Mouse (Mus musculus) liver, adult (tissue): Measurements from ENCODE around the gene Uhrf1bp1l.
A peak's percentile ranks its signal among the peaks of the same experiment; 100 is the strongest.

ENCODE experiments used
- GATA4 ChIP-seq: IDR thresholded peaks from 2 replicates; pipeline ENCODE4 v1.6.1; 2014; ENCODE audit warnings: mild to moderate bottlenecking, low read length; ENCODE audit not compliant: insufficient replicate concordance

The Uhrf1bp1l gene

DNA sequence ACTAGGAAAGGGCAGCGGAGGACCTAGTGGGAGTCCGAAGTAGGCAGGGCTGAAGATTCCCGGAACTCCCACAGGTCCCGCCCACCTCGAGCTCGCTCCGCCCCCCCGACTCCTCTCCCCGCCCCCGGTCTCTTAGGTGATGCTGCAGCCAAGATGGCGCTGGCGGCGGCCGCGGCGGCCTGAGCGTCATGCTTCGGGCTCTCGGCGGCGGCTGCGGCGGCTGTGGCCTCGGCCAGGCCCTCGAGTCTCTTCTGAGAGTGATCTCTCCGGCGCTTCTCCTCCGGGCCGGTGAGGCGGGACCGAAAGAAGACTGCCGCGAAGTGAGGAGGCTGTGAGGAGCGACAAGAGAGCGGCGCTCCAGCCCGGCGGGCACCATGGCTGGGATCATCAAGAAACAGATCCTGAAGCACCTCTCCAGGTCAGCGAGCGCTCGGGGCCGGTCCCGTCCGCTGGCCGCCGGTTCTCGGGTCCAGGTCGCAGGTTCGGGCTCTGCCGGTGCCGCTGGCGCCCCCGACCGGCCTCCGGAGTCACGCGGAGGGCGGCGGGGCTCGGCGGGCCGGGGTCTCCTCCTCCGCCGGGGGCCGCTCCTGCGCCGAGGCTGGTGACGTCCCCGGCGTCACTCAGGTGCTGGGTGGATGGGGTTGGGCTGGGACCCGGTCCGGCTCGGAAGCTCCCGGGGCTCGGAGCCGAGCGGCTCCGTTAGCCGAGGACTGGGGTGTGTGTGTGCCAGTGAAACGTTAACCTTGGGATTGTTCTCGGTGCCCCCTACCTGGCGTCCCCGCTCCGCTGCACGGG lies at the start of gene Uhrf1bp1l:
Gene Uhrf1bp1l (plus strand): TSS at position 121 of the 795 bp plus-strand sequence.
- TF ChIP-seq GATA4: no peak

DNA sequence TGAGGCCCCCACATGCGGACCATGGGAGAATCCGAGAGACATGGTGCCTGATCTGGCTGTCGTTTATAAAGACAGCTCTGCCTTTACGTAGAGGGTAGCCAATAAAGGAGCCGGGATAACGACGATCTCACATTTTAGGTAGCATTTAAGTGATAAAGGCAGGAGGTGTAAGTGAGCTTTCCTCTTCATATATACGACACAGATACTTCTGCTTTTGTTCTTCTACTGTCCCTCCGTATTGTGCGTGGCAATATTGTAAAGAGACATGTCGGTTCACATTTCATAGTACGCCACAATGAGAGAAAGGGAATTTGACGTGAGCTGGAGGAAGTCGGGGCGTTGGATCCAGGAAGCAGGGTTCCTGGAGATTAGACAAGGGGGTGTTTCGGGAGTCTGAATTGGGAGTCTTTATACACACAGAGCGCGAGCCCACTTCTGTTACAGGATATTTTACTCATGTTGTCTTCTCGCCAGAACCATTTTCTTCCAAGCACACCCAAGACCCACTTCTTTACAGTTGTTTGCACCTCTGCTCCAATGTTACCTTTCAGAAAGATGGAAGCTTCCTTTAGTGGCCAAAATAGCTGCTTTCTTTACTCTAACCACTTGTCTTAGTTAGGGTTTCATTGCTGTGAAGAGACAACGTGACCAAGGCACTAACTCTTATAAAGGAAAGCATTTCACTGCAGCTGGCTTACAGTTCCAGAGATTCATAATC lies 49.4 kb upstream of the Uhrf1bp1l start:
- peak; percentile 27; the same call in 1 of the 2 replicates for TF ChIP-seq GATA4

DNA sequence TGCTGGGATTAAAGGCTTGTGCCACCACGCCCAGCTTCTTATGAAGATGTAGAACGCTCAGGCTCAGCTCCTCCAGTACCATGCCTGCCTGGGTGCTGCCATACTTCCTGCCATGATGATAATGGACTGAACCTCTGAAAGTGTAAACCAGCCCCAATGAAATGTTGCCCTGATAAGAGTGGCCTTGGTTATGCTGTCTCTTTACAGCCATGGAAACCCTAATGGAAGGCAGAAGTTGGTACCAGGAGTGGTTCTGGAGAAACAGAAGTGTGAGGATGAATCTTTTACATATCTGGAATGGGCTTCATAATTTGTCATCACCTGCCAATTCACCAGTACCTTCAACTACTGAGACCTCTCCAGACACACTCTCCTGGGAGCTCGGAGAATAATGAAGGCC lies 46.8 kb upstream of the Uhrf1bp1l start:
- no peak for TF ChIP-seq GATA4

DNA sequence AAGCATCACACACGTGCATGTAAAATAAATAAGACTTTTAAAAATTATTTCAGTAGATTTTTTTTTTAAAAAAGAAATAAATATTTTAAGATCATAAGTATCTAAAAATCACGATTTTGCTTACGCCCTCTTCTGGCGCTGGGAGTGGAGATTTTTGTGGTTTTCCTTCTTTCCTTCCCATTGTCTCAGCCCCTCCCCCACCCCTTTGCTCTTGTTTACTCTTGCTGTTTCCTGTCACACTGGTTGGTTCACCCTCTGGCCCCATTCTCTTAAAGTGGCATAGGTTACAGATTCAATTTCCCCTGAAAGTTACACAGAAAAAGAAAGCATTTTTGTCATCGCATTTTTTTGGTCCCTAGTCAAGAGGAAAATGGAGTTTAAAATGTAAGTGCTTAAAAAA lies 41.7 kb upstream of the Uhrf1bp1l start:
- no peak for TF ChIP-seq GATA4

DNA sequence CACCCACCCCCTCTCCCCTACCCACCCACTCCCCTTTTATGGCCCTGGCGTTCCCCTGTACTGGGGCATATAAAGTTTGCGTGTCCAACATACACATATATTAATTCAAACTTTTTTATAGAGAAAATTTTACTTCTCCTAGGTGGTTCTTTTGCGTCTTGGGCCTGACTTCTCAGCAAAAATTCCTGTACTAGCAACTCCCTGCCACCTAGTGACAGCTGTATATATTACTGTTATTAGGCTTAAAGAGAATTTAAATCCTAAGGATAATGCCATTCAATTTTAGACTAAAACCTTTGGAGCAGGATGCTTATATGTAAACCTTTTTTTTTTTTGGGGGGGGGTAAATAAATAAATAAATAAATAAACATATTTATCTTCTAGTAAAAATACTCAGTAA lies 37.4 kb upstream of the Uhrf1bp1l start:
- no peak for TF ChIP-seq GATA4

DNA sequence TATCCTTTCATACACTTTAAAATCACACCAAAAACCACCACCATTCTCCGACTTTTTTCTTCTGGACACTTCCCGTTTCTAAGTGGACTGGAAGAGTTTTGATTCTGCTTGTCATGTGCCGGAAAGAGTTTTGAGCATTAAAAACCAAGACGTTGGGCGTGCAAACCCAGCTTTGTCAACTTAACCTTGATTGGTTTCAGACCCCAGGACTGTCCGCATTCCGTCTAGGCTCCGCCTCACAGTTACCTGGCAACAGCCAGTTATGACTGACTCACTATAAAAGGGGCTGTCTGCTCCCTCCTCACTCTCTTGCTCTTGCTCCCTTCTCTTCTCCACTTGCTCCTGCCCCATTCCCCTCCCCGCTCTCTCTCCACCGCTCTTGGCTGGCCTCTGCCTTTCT lies 36.1 kb upstream of the Uhrf1bp1l start:
- no peak for TF ChIP-seq GATA4

DNA sequence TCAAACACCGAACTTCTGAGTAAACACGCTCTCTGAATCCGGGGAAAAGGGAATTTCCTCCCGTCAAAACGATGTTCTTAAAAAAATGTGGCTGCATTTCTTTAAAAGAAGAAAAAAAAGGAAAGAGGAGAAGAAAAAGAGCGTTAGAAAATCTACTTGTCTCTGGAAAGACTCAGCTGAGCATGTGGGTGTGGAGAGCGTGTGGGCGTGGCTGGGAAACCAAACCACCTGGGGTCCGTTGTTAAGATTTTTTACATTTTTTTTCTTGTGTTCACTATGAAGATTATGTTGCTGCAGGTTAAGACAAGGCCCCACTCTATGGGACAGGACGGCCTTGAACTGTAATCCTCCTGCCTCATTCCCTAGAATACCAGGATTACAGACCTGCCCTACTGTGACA lies 29.9 kb upstream of the Uhrf1bp1l start:
- no peak for TF ChIP-seq GATA4

DNA sequence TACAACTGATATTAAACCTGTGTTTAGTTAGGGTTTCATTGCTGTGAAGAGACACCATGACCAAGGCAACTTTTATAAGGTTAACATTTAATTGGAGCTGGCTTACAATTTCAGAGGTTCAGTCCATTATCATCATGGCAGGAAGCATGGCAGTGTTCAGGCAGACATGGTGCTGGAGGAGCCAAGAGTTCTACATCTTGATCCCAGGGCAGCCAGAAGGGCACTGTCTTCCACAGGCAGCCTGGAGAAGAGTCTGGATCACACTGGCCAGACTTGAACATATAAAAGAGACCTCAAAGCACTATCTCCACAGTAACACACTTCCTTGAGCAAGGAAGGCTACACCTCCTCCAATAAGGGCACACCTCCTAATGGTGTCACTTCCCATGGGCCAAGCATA lies 24.5 kb upstream of the Uhrf1bp1l start:
- no peak for TF ChIP-seq GATA4

DNA sequence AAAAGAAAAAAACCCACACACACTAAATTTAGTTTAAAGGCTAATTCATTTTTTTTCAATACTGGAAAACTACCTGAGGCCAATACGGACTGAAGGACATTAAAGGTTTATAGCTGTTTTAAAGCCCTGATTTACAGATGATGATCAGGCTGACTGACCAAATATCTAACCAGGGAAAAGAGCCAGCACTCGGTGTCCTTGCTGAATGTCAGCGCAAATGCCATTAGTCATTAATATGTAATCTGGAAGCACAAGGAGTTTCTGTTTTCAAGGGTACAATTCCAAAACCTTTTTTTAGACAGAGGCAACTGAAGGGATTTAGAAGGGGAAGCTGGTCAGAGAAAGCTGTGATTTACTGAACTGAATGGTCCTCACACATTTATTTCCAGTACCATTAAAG lies 24.0 kb upstream of the Uhrf1bp1l start:
- TF ChIP-seq GATA4: no peak

DNA sequence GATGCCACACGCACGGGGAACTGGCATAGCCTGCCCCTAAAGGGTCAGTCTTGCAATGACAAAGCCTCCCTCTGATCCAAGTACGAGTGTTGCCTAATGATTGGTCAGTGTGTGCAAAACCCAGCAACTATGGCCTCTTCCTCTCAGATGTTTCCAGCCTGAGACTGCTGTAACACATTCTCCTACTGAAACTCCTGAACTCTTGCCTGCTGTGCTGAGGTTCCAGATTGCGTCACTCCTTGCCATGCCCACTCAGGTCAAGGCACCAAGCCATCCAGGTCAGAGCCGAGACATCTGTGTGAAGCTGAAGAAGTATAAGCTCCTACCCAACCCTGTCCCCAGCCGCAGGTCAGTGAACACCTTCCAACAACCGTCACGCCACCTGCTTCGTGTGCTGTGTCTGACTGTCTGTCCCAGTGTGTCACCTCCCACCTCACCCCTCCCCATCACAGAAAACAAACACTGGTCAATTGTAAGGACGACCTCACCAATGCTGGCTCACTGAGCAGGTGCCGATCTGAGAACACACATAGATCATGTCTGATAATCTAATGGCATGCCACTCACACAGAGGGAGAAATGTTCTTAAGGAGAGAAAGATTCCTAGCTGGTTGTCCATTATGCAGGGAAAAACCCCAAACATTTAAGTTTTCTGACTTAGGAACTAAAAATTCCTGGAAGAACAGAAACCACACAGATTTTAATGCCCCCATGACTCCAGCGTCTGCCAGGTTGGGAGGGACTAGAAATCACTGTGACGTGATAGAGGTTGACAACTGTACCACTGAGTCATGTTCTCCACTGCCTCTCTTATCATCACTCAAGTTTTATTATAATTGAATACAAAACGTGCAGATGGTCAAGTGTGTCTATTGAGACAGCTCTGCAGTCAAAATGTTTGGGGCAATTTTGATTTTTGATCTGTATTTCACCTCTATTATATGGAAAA lies 22.3 kb upstream of the Uhrf1bp1l start:
- TF ChIP-seq GATA4: no peak; the same call in 1 of the 2 replicates

DNA sequence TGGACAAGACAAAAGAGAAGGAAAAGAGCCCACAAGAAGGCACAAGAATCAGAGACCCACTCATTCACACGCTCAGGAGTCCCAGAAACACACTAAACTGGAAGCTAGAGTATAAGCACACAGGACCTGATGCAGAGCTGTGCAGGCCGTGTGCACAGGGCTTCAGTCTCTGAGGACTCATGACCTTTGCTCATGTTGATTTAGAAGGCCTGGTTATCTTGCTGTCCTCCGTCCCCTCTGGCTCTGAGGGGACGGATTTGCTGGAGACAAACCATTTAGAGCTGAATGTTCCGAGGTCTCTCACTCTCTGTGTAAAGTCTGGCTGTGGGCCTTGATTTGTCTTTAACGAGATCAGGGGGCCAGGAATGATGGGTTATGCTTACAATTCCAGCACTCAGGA lies 14.4 kb upstream of the Uhrf1bp1l start:
- peak; percentile 85; the same call in 1 of the 2 replicates for TF ChIP-seq GATA4

DNA sequence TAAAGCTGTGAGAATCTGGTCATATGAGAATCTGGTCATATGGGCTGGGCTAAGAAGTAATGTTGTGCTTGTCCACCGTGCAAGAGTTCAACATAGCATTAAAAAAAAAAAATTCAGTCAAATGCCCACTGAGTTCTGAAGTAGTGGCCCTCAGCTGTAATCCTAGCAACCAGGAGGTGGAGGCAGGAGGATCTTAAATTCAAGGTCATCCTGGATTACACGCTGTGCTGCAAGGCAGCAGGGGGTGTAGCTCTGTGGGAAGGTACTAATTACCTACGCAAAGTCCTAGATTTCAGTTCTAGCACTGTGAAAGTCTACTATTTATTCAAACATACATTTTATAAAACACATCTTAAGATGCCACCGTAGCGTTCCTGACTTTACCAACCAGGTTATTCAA lies 13.4 kb upstream of the Uhrf1bp1l start:
- TF ChIP-seq GATA4: no peak

DNA sequence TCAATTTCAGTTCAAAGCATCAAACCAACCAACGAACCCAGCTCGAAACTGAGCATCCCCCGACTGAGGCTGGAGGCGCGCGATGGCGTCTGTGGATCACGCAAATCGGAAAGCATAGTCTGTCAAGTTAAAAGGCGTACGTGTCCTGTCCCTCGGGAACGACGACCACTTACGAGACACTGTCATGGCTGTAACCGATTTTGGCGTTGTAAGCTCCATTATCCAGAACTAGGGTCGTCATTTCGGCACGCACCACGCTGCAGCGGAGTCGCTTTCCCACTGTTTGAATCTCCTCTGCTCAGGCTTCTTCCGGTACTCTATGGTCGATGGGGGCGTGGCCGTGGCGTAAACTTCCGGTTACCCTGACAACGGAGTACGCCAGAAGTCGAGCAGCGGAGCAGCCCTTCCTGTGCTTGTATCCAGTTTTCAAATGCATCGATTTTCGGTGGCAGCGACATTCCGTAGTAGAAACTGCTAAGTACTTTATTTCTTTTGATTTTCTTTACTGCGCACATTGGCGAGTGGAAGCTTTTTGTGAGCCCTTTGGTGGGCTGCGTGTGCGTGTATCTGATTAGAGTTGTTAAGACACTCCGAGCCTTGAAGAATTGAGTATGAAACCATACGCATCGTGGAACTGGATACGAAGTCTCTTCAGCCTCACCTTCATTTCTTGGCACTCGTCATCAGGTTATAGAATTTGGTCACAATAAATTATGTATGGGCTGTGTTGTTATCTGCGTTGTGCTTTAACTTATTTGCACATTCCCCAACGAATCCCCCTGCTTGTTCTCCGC lies 12.6 kb upstream of the Uhrf1bp1l start, which contains the start of gene Actr6:
Gene Actr6 (minus strand): TSS at position 295 of the 794 bp plus-strand sequence.
- no peak for TF ChIP-seq GATA4

DNA sequence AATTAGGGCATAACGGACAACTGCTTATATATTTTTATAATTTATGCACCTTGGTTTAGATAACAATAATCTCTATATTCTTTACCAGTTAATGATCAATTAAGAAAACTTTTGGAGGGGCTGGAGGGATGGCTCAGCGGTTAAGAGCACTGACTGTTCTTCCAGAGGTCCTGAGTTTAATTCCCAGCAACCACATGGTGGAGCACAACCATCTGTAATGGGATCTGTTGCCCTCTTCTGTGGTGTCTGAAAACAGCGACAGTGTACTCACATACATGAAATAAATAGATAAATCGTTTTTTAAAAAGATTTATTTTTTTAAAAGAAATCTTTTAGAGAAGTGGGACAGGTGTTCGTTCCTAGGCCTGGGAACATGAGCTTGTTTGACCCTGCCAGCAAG lies 7.7 kb upstream of the Uhrf1bp1l start:
- no peak for TF ChIP-seq GATA4
